Mouse (Mus musculus) G1E (cell line): ENCODE results near the gene Pitpnc1.

Source experiments
- CTCF ChIP-seq: IDR thresholded peaks from 2 replicates; pipeline ENCODE4 v1.5.1; 2012; ENCODE audit warnings: low read depth, low read length, inconsistent platforms, mixed read lengths
- GATA1 ChIP-seq: IDR thresholded peaks from 2 replicates; pipeline ENCODE4 v1.6.1; 2012; ENCODE audit warnings: borderline replicate concordance, low read length, inconsistent platforms, mixed read lengths

GRCm38 (mm10) chr11:107327326-107327725 is 143.2 kb downstream of the Pitpnc1 start:
- TF ChIP-seq CTCF (no peak), GATA1 (no peak)
